Mouse (Mus musculus): ENCODE results near the gene Kdm4c. TPM values are rescaled to one million over a fixed set of nuclear protein-coding genes. Genes with fewer than 3 reads are reported as not detected.

Kdm4c gene
- total and polyA plus RNA-seq, 2 experiments from 2014 or later = 8.2 to 14.8 TPM

GRCm38 (mm10) chr4:74261879-74262278 is 19.6 kb downstream of the Kdm4c start:
- no peaks in the 10 kb centered on the region for H3K27me3 ChIP-seq (ENCODE audit: insufficient read depth, low read length)
- H3K9me3 ChIP-seq (ENCODE audit: low read length) = no peaks in the 10 kb centered on the region
- no peak overlapping the region for H3K4me3 ChIP-seq (ENCODE audit: low read length)
- H3K9ac ChIP-seq (replicated peaks; ENCODE audit: low read length) = no peak overlapping the region
- TF ChIP-seq CTCF (IDR thresholded peaks at IDR 0.05; ENCODE audit: low read depth) = no peak
- DNase-seq (ENCODE audit: low spot score) (no peak), ATAC-seq (no peak)
- no peaks in the 10 kb centered on the region for H3K4me1 ChIP-seq (ENCODE audit: insufficient read depth, low read length)
- no peaks in the 10 kb centered on the region for H3K36me3 ChIP-seq (ENCODE audit: insufficient read depth, low read length)
- no peak overlapping the region for H3K4me2 ChIP-seq (ENCODE audit: low read depth, low read length)
- no peak overlapping the region for H3K27ac ChIP-seq

DNA sequence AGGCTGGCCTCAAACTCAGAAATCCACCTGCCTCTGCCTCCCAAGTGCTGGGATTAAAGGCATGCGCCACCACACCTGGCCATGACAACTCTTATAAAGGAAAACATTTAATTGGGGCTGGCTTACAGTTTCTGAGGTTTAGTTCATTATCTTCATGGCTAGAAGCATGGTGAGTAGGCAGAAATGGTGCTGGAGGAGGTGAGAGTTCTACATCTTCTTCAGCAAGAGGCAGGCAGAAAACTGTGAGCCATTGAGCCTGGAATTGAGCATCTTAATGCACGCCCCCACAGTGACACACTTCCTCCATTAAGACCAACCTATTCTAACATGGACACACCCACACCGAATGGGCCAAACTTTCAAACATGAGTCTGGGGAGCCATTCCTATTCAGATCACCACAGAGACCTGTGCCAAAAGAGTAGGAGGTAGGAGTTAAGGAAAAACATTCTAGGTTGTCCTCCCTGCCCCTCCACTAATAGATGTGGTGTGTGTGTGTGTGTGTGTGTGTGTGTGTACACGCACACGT is 22.2 kb downstream of the Kdm4c start:
- Histone ChIP-seq H3K4me1 (ENCODE audit: insufficient read depth, low read length) (no peaks in the 10 kb centered on the region), H3K27ac (no peak overlapping the region), H3K4me3 (ENCODE audit: low read length) (no peak overlapping the region), H3K9me3 (ENCODE audit: low read length) (no peaks in the 10 kb centered on the region), H3K4me2 (ENCODE audit: low read depth, low read length) (no peak overlapping the region), H3K36me3 (ENCODE audit: insufficient read depth, low read length) (no peaks in the 10 kb centered on the region), H3K27me3 (ENCODE audit: insufficient read depth, low read length) (no peaks in the 10 kb centered on the region), H3K9ac (replicated peaks; ENCODE audit: low read length) (no peak overlapping the region)
- DNase-seq (ENCODE audit: low spot score) (no peak), ATAC-seq (no peak)
- 94% methylated on average over 5 of the region's 5 CpGs for WGBS
- TF ChIP-seq CTCF (IDR thresholded peaks at IDR 0.05; ENCODE audit: low read depth) = no peak

DNA sequence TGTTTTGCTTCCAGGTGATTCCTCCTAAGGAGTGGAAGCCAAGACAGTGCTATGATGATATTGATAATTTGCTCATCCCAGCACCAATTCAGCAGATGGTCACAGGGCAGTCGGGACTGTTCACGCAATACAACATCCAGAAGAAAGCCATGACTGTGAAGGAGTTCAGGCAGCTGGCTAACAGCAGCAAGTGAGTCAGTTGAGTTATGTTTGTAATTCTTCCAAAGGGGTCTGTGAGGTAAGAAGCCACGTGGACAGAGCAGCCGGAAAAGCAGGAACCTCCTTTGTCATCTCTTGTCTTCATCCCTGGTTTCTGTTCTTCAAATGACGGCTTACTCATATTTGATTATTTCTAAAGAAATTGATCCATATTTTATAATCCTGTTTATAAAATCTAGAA is 28.9 kb downstream of the Kdm4c start:
- no peaks in the 10 kb centered on the region for H3K9me3 ChIP-seq (ENCODE audit: low read length)
- 76% methylated on average over 5 of the region's 5 CpGs for WGBS

DNA sequence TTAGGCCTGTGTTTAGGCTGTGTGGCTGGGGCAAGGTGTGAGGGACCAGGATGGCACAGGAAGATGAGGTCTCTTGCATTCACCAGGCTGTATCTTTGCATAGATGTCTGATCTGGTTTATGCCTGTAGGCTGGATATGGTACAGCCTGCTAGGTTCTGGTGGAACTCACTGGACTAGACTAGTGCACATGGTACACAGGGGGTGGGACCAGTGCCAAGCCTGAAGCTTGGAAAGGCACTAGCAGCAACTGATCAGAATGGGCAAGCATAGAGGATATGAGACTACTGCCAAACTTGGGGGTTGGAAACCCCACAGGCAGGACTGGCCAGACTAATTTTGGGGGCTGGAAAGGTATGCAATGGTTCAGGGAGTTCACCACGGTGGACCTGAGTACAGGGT is 35.2 kb downstream of the Kdm4c start:
- ATAC-seq = no peak
- H3K9me3 ChIP-seq (ENCODE audit: low read length) = no peaks in the 10 kb centered on the region
- TF ChIP-seq CTCF (IDR thresholded peaks at IDR 0.05; ENCODE audit: low read depth) = no peak
- no peak for DNase-seq (ENCODE audit: low spot score)
- no peaks in the 10 kb centered on the region for H3K27me3 ChIP-seq (ENCODE audit: insufficient read depth, low read length)
- peaks cover 2% of the 10 kb centered on the region; the same call in 1 of the 2 replicates for H3K36me3 ChIP-seq (ENCODE audit: insufficient read depth, low read length)
- no peak overlapping the region for H3K4me2 ChIP-seq (ENCODE audit: low read depth, low read length)
- H3K27ac ChIP-seq = no peak overlapping the region
- H3K4me3 ChIP-seq (ENCODE audit: low read length) = no peak overlapping the region
- H3K4me1 ChIP-seq (ENCODE audit: insufficient read depth, low read length) = no peaks in the 10 kb centered on the region
- no peak overlapping the region for H3K9ac ChIP-seq (replicated peaks; ENCODE audit: low read length)
- WGBS = 90% methylated on average over 1 of the region's 1 CpGs

More for the DNA sequence above, 28.9 kb downstream of the Kdm4c start:
- no peak for ATAC-seq
- H3K9ac ChIP-seq (replicated peaks; ENCODE audit: low read length) = no peak overlapping the region
- H3K4me1 ChIP-seq (ENCODE audit: insufficient read depth, low read length) = no peaks in the 10 kb centered on the region
- H3K36me3 ChIP-seq (ENCODE audit: insufficient read depth, low read length) = peaks cover 4% of the 10 kb centered on the region; the same call in 1 of the 2 replicates
- no peaks in the 10 kb centered on the region for H3K27me3 ChIP-seq (ENCODE audit: insufficient read depth, low read length)
- no peak for TF ChIP-seq CTCF (IDR thresholded peaks at IDR 0.05; ENCODE audit: low read depth)
- no peak overlapping the region for H3K27ac ChIP-seq
- no peak for DNase-seq (ENCODE audit: low spot score)
- H3K4me3 ChIP-seq (ENCODE audit: low read length) = no peak overlapping the region
- H3K4me2 ChIP-seq (ENCODE audit: low read depth, low read length) = no peak overlapping the region

DNA sequence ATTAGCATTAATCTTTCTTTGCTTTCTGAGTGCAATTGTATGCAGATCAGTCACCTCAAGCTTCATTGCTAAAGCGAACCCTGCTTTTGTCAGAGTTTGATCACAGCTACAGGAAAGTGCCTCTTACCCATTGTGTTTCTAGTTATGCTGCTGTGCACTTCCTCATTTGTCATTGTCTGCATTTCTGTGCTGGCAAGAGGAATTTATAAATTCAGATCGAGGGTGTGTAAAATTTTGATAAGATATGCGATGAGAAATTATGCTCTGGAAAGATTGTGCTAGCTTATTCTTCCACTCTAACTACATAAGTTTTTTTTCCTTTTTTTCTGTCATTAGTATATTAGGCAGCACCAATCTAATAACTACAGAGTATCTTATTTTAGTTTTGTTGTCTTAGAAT is 37.9 kb downstream of the Kdm4c start:
- no peak for TF ChIP-seq CTCF (IDR thresholded peaks at IDR 0.05; ENCODE audit: low read depth)
- DNase-seq (ENCODE audit: low spot score) = no peak
- no peak overlapping the region for H3K4me3 ChIP-seq (ENCODE audit: low read length)
- no peak overlapping the region for H3K4me2 ChIP-seq (ENCODE audit: low read depth, low read length)
- H3K9me3 ChIP-seq (ENCODE audit: low read length) = no peaks in the 10 kb centered on the region
- no peak for ATAC-seq
- H3K36me3 ChIP-seq (ENCODE audit: insufficient read depth, low read length) = no peaks in the 10 kb centered on the region
- 69% methylated on average over 3 of the region's 3 CpGs for WGBS
- H3K27me3 ChIP-seq (ENCODE audit: insufficient read depth, low read length) = no peaks in the 10 kb centered on the region
- no peak overlapping the region for H3K9ac ChIP-seq (replicated peaks; ENCODE audit: low read length)
- no peak overlapping the region for H3K27ac ChIP-seq
- H3K4me1 ChIP-seq (ENCODE audit: insufficient read depth, low read length) = no peaks in the 10 kb centered on the region

DNA sequence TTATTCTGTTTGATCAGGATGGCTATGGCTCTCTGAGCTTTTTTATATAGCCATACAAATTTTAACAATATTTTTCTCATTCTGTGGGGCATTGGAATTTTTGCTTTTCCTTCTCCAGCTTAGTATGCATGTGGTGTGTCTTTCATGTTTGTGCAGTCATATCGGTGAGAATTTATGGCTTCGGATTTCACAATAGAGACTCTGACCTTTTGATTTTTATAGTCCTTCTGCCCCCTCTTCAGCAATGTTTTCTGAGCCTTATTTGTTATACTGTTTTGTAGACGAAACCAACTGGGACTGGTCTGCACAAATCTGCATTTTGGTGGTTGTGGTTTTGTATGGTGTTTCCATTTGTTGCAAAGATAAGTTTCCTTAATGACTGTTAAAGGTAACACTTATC is 45.6 kb downstream of the Kdm4c start:
- DNase-seq (ENCODE audit: low spot score) (no peak), ATAC-seq (no peak)
- Histone ChIP-seq H3K36me3 (ENCODE audit: insufficient read depth, low read length) (no peaks in the 10 kb centered on the region), H3K27me3 (ENCODE audit: insufficient read depth, low read length) (no peaks in the 10 kb centered on the region), H3K9ac (replicated peaks; ENCODE audit: low read length) (no peak overlapping the region), H3K9me3 (ENCODE audit: low read length) (no peaks in the 10 kb centered on the region), H3K4me2 (ENCODE audit: low read depth, low read length) (no peak overlapping the region), H3K4me3 (ENCODE audit: low read length) (no peak overlapping the region), H3K4me1 (ENCODE audit: insufficient read depth, low read length) (no peaks in the 10 kb centered on the region), H3K27ac (no peak overlapping the region)
- 91% methylated on average over 3 of the region's 3 CpGs for WGBS
- TF ChIP-seq CTCF (IDR thresholded peaks at IDR 0.05; ENCODE audit: low read depth) = no peak

DNA sequence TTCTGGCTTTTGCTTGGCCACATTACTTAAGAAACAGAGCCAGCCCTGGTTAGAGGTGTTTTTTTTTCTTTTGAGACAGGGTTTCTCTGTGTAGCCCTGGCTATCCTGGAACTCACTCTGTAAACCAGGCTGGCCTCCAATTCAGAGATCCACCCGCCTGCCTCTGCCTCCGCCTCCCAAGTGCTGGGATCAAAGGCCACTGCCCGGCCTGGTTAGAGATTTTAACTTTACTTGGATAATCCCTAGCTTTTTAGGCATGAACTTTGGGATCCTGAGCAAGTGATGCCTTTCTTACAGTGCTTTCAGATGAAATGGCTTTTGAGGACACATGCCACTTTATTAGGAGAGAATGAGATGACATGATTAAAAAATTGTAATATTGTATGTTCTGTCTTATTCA is 52.4 kb downstream of the Kdm4c start:
- Histone ChIP-seq H3K36me3 (ENCODE audit: insufficient read depth, low read length) (no peaks in the 10 kb centered on the region), H3K27me3 (ENCODE audit: insufficient read depth, low read length) (no peaks in the 10 kb centered on the region), H3K4me2 (ENCODE audit: low read depth, low read length) (no peak overlapping the region), H3K4me1 (ENCODE audit: insufficient read depth, low read length) (no peaks in the 10 kb centered on the region), H3K9me3 (ENCODE audit: low read length) (no peaks in the 10 kb centered on the region), H3K9ac (replicated peaks; ENCODE audit: low read length) (no peak overlapping the region), H3K4me3 (ENCODE audit: low read length) (no peak overlapping the region), H3K27ac (no peak overlapping the region)
- no peak for TF ChIP-seq CTCF (IDR thresholded peaks at IDR 0.05; ENCODE audit: low read depth)
- ATAC-seq (no peak), DNase-seq (ENCODE audit: low spot score) (no peak)
- WGBS = 76% methylated on average over 3 of the region's 3 CpGs

All from hindbrain, postnatal 0 days (tissue).